Mouse (Mus musculus) lung, postnatal 14 days (tissue): ENCODE results near the gene Pon2.
"Not testable (repeated sequence)": the region's sequence is repeated elsewhere in the genome, so short reads cannot be mapped to it uniquely, and the experiment has no call there.

Experiments
- DNase-seq: peaks from one replicate; pipeline ENCODE4 v3.0.0; 2021

The Pon2 gene

GRCm38 (mm10) chr6:5298092-5298554 lies at the start of gene Pon2:
TSS of gene Pon2 (minus strand) at chr6:5298455.
- peak; percentile 85 for DNase-seq

- DNase-seq = peak; percentile 8
Measured at GRCm38 (mm10) chr6:5344255-5344654, 46.0 kb upstream of the Pon2 start.

GRCm38 (mm10) chr6:5339283-5339682 lies 41.0 kb upstream of the Pon2 start:
- not testable (repeated sequence) for DNase-seq

- not testable (repeated sequence) for DNase-seq
Measured at GRCm38 (mm10) chr6:5338781-5339180, 40.5 kb upstream of the Pon2 start.

GRCm38 (mm10) chr6:5336016-5336415 lies 37.8 kb upstream of the Pon2 start:
- not testable (repeated sequence) for DNase-seq

- DNase-seq = no peak
Measured at GRCm38 (mm10) chr6:5334021-5334420, 35.8 kb upstream of the Pon2 start.

- DNase-seq = no peak
Measured at GRCm38 (mm10) chr6:5332560-5333150, 34.4 kb upstream of the Pon2 start.

GRCm38 (mm10) chr6:5325122-5325521 lies 26.9 kb upstream of the Pon2 start:
- DNase-seq = no peak

GRCm38 (mm10) chr6:5324101-5324500 lies 25.8 kb upstream of the Pon2 start:
- not testable (repeated sequence) for DNase-seq

- no peak for DNase-seq
Measured at GRCm38 (mm10) chr6:5316630-5317029, 18.4 kb upstream of the Pon2 start.

GRCm38 (mm10) chr6:5315053-5315759 lies 17.0 kb upstream of the Pon2 start:
- DNase-seq = no peak

GRCm38 (mm10) chr6:5313951-5314590 lies 15.8 kb upstream of the Pon2 start:
- no peak for DNase-seq

GRCm38 (mm10) chr6:5310491-5310890 lies 12.2 kb upstream of the Pon2 start:
- DNase-seq = no peak

GRCm38 (mm10) chr6:5309595-5310197 lies 11.4 kb upstream of the Pon2 start:
- peak; percentile 54 for DNase-seq

- no peak for DNase-seq
Measured at GRCm38 (mm10) chr6:5305926-5306325, 7.7 kb upstream of the Pon2 start.

GRCm38 (mm10) chr6:5304956-5305355 lies 6.7 kb upstream of the Pon2 start:
- DNase-seq = no peak

- no peak for DNase-seq
Measured at GRCm38 (mm10) chr6:5300629-5301028, 2.4 kb upstream of the Pon2 start.

GRCm38 (mm10) chr6:5299561-5299960 lies 1.3 kb upstream of the Pon2 start:
- DNase-seq = no peak

- peak; percentile 69 for DNase-seq
Measured at GRCm38 (mm10) chr6:5297321-5298091, 749 bp downstream of the Pon2 start.

GRCm38 (mm10) chr6:5296067-5296466 lies 2.2 kb downstream of the Pon2 start:
- DNase-seq = no peak

GRCm38 (mm10) chr6:5294659-5295449 lies 3.4 kb downstream of the Pon2 start:
- DNase-seq = no peak

GRCm38 (mm10) chr6:5292841-5293240 lies 5.4 kb downstream of the Pon2 start:
- no peak for DNase-seq
